In the genomic region with DNA sequence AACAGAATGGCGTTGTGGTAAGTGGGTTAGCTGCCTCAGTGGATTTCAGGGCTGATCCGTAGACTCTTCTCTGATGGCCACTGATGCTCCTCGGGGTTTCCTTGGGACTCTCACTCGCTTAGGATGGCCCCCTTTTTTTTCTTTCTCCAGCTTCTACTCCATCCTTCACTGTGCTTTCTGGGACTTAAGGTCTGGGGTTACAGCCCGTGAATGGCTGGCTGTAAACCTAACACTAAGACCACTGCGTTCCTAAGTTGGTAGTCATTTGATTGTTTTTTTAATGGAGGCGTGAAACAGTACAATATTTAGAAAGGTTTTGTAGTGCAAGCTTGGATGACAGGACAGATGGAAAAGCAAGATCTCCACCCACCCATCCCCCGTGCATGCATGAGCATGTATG, we compare ENCODE assay signal across 8 mouse cellular contexts. TPM values are rescaled to one million over a fixed set of nuclear protein-coding genes. Genes with fewer than 3 reads are reported as not detected.
DNase-seq lines count a peak whose midpoint lies in the region; ATAC-seq and TF ChIP-seq lines count a peak whose summit lies in the region.

No protein-coding gene starts in this region.

- no peaks in the 10 kb centered on the region for H3K27me3 ChIP-seq in heart, embryonic 10.5 days (ENCODE audit: insufficient read depth, poor library complexity, severe bottlenecking)
- H3K27me3 ChIP-seq in MEL (ENCODE audit: control insufficient read depth in 1 of 2, insufficient read depth in 2 of 2, low read length in 2 of 2): no peaks in the 10 kb centered on the region
- H3K27me3 ChIP-seq in heart, postnatal 0 days (ENCODE audit: control insufficient read depth, insufficient read depth, low read length): no peaks in the 10 kb centered on the region
- no peaks in the 10 kb centered on the region for H3K27me3 ChIP-seq in midbrain, embryonic 11.5 days (ENCODE audit: control insufficient read depth, insufficient read depth, low read length)

- no peak for TF ChIP-seq CTCF in MEL (IDR thresholded peaks at IDR 0.05 in 2 of 3, conservative IDR thresholded peaks at IDR 0.05 in 1 of 3; ENCODE audit: control insufficient read depth in 1 of 3, insufficient read depth in 1 of 3, low read depth in 2 of 3, low read length in 3 of 3, poor library complexity in 1 of 3, severe bottlenecking in 1 of 3)
- no peak for TF ChIP-seq CTCF in heart, postnatal 0 days (IDR thresholded peaks at IDR 0.05; ENCODE audit: low read depth)

- H3K4me3 ChIP-seq in heart, embryonic 10.5 days: peak overlapping the region; percentile 98
- H3K4me3 ChIP-seq in MEL (ENCODE audit: control insufficient read depth in 1 of 2, insufficient read depth in 1 of 2, low read depth in 2 of 2, low read length in 2 of 2): peak overlapping the region; percentile 79 to 85
- peak overlapping the region; percentile 90 for H3K4me3 ChIP-seq in heart, postnatal 0 days (ENCODE audit: low read depth, low read length)
- peak overlapping the region; percentile 91 for H3K4me3 ChIP-seq in midbrain, embryonic 11.5 days (ENCODE audit: low read depth, low read length)

- peak overlapping the region; percentile 84 for H3K9ac ChIP-seq in MEL (ENCODE audit: control insufficient read depth, low read depth, low read length, poor library complexity, severe bottlenecking)
- H3K9ac ChIP-seq in heart, postnatal 0 days (replicated peaks; ENCODE audit: low read depth, low read length): peak overlapping the region; percentile 32; the same call in 1 of the 2 replicates
- H3K9ac ChIP-seq in midbrain, embryonic 11.5 days (ENCODE audit: low read length): peak overlapping the region; percentile 68

- H3K79me2 ChIP-seq in MEL (ENCODE audit: control insufficient read depth, insufficient read depth, low read length, poor library complexity): peaks cover 33% of the 10 kb centered on the region

- 32% methylated on average over 8 of the region's 8 CpGs for WGBS in heart, embryonic 10.5 days
- WGBS in heart, postnatal 0 days: 19% methylated on average over 8 of the region's 8 CpGs
- 25% methylated on average over 8 of the region's 8 CpGs for WGBS in midbrain, embryonic 11.5 days

- DNase-seq in heart, embryonic 10.5 days (ENCODE audit: low spot score): no peak
- DNase-seq in heart, adult 8-10 months (ENCODE audit: low spot score): no peak
- DNase-seq in MEL (ENCODE audit: low read depth, low spot score): no peak
- no peak for DNase-seq in heart, postnatal 0 days (ENCODE audit: low spot score)
- DNase-seq in midbrain, embryonic 11.5 days (ENCODE audit: low spot score, missing footprints): peak; percentile 90
- no peak for DNase-seq in layer of hippocampus, postnatal 14 days (ENCODE audit: low spot score in 2 of 2)
- no peak for DNase-seq in frontal cortex, postnatal 10 days (ENCODE audit: low spot score in 2 of 2)
- no peak for DNase-seq in gastrocnemius, adult 8-10 months (ENCODE audit: low spot score in 2 of 2)

- no peak for TF ChIP-seq POLR2A in MEL (IDR thresholded peaks at IDR 0.05; ENCODE audit: control insufficient read depth in 1 of 2, insufficient read depth in 1 of 2, low read depth in 1 of 2, low read length in 2 of 2, poor library complexity in 1 of 2)

- TF ChIP-seq RAD21 in MEL (IDR thresholded peaks at IDR 0.05; ENCODE audit: low read depth, low read length): no peak

- H3K4me2 ChIP-seq in heart, postnatal 0 days (ENCODE audit: low read depth, low read length): peak overlapping the region; percentile 96
- H3K4me2 ChIP-seq in midbrain, embryonic 11.5 days: peak overlapping the region; percentile 49

- no peaks in the 10 kb centered on the region for H3K9me3 ChIP-seq in heart, embryonic 10.5 days
- no peaks in the 10 kb centered on the region for H3K9me3 ChIP-seq in MEL (replicated peaks; ENCODE audit: insufficient read depth, low read length)
- no peaks in the 10 kb centered on the region for H3K9me3 ChIP-seq in heart, postnatal 0 days (replicated peaks; ENCODE audit: control insufficient read depth, low read length)
- no peaks in the 10 kb centered on the region for H3K9me3 ChIP-seq in midbrain, embryonic 11.5 days (ENCODE audit: control insufficient read depth, low read length)

- H3K27ac ChIP-seq in heart, embryonic 10.5 days: peak overlapping the region; percentile 91
- H3K27ac ChIP-seq in MEL (ENCODE audit: control insufficient read depth, low read depth, low read length): peak overlapping the region; percentile 34; the same call in 1 of the 2 replicates
- H3K27ac ChIP-seq in heart, postnatal 0 days (ENCODE audit: low read depth): no peak overlapping the region
- no peak overlapping the region for H3K27ac ChIP-seq in midbrain, embryonic 11.5 days (ENCODE audit: low read depth, low read length)

- TF ChIP-seq EP300 in MEL (IDR thresholded peaks at IDR 0.05; ENCODE audit: low read depth in 1 of 2, low read length in 2 of 2): no peak
- TF ChIP-seq EP300 in heart, postnatal 0 days (IDR thresholded peaks at IDR 0.05; ENCODE audit: low read depth): no peak

- H3K4me1 ChIP-seq in heart, embryonic 10.5 days: peaks cover 17% of the 10 kb centered on the region
- H3K4me1 ChIP-seq in MEL (ENCODE audit: control insufficient read depth in 1 of 2, insufficient read depth in 2 of 2, low read length in 2 of 2): peaks cover 0 to 9% of the 10 kb centered on the region in 2 experiments; a peak in 2 of 4 replicates
- H3K4me1 ChIP-seq in heart, postnatal 0 days (ENCODE audit: control insufficient read depth, insufficient read depth): peaks cover 11% of the 10 kb centered on the region; the same call in 1 of the 2 replicates
- peaks cover 8% of the 10 kb centered on the region for H3K4me1 ChIP-seq in midbrain, embryonic 11.5 days (ENCODE audit: control insufficient read depth, insufficient read depth, low read length)

- H3K36me3 ChIP-seq in heart, embryonic 10.5 days: no peaks in the 10 kb centered on the region
- peaks cover 0 to 10% of the 10 kb centered on the region in 2 experiments; a peak in 2 of 4 replicates for H3K36me3 ChIP-seq in MEL (ENCODE audit: control insufficient read depth in 1 of 2, insufficient read depth in 2 of 2, low read length in 2 of 2)
- H3K36me3 ChIP-seq in heart, postnatal 0 days (replicated peaks; ENCODE audit: control insufficient read depth, insufficient read depth, low read length): no peaks in the 10 kb centered on the region
- H3K36me3 ChIP-seq in midbrain, embryonic 11.5 days (ENCODE audit: control insufficient read depth, insufficient read depth, low read length): no peaks in the 10 kb centered on the region

- ATAC-seq in heart, postnatal 0 days (ENCODE audit: insufficient read depth, low read depth): no peak
- ATAC-seq in midbrain, embryonic 11.5 days (ENCODE audit: low FRiP score): no peak

TF ChIP-seq in MEL, 35 proteins besides CTCF, POLR2A, EP300 and RAD21:
- TF ChIP-seq KAT2A (conservative IDR thresholded peaks at IDR 0.05; ENCODE audit: low read depth, low read length): no peak
- no peak for TF ChIP-seq JUND (IDR thresholded peaks at IDR 0.05; ENCODE audit: low read depth, low read length)
- TF ChIP-seq MYB (IDR thresholded peaks at IDR 0.05; ENCODE audit: low read depth, low read length): no peak
- TF ChIP-seq CHD1 (IDR thresholded peaks at IDR 0.05; ENCODE audit: low read depth, low read length): no peak
- TF ChIP-seq SMC3 (IDR thresholded peaks at IDR 0.05; ENCODE audit: low read depth, low read length): no peak
- TF ChIP-seq RCOR1 (IDR thresholded peaks at IDR 0.05; ENCODE audit: low read depth, low read length): no peak
- TF ChIP-seq ETS1 (IDR thresholded peaks at IDR 0.05; ENCODE audit: low read depth, low read length): no peak
- no peak for TF ChIP-seq USF1 (IDR thresholded peaks at IDR 0.05; ENCODE audit: low read depth, low read length)
- no peak for TF ChIP-seq MXI1 (IDR thresholded peaks at IDR 0.05; ENCODE audit: low read depth, low read length)
- no peak for TF ChIP-seq MAX (IDR thresholded peaks at IDR 0.05; ENCODE audit: low read length)
- no peak for TF ChIP-seq POLR2AphosphoS5 (IDR thresholded peaks at IDR 0.05; ENCODE audit: borderline replicate concordance, low read depth, low read length)
- TF ChIP-seq CHD2 (IDR thresholded peaks at IDR 0.05; ENCODE audit: low read length): no peak
- no peak for TF ChIP-seq MEF2A (IDR thresholded peaks at IDR 0.05; ENCODE audit: extremely low read depth, insufficient replicate concordance, low read depth, low read length, poor library complexity, severe bottlenecking)
- no peak for TF ChIP-seq USF2 (IDR thresholded peaks at IDR 0.05; ENCODE audit: borderline replicate concordance in 1 of 2, insufficient read depth in 1 of 2, low read depth in 1 of 2, low read length in 2 of 2)

RNA-seq across cellular contexts. Expression of a gene that starts 0.9 kb away (rescaled TPM):
- polyA plus RNA-seq in heart, embryonic 10.5 days (2016; fragmentation: Nextera tagmentation; extraction: Ambion mirVana): 38.9 and 64.4 TPM in 2 replicates
- total RNA-seq in heart, adult 8-10 months (2022): 1 to 10 TPM; 4.4 to 6.6 (median 5.8) TPM
- 75.1 and 86.4 TPM in 2 replicates for total RNA-seq in MEL (2012; rRNA removed)
- 100 to 1,000 TPM in 1 of 2 experiments, not detected in 1; 122 TPM for polyA plus RNA-seq in MEL (2012; ENCODE audit: insufficient read depth in 1 of 2, insufficient read length in 2 of 2, low read depth in 1 of 2, low replicate concordance in 2 of 2, missing spikeins in 1 of 2)
- total RNA-seq in heart, postnatal 0 days (2014; rRNA removed; ENCODE audit: low replicate concordance): 2.3 and 9.0 TPM in 2 replicates
- 9.6 and 9.9 TPM in 2 replicates for polyA plus RNA-seq in heart, postnatal 0 days (2015; fragmentation: Nextera tagmentation; extraction: Ambion mirVana)
- 52.4 and 52.5 TPM in 2 replicates for polyA plus RNA-seq in midbrain, embryonic 11.5 days (2014; fragmentation: Nextera tagmentation; extraction: Ambion mirVana)
- total RNA-seq in layer of hippocampus, postnatal 14 days (2021): 10 to 100 TPM; 15.1 to 15.2 TPM
- 1 to 10 TPM; 5.0 to 8.5 (median 6.9) TPM for total RNA-seq in gastrocnemius, adult 8-10 months (2022)

RNA-seq across cellular contexts. Expression of a gene that starts 52.5 kb away (rescaled TPM):
- 77.8 TPM in 2 replicates for polyA plus RNA-seq in heart, embryonic 10.5 days (2016; fragmentation: Nextera tagmentation; extraction: Ambion mirVana)
- 100 to 1,000 TPM in 2 of 4 experiments, 10 to 100 TPM in 2; 76.6 to 102 (median 91.8) TPM for total RNA-seq in heart, adult 8-10 months (2022)
- total RNA-seq in MEL (2012; rRNA removed): 41.0 and 47.3 TPM in 2 replicates
- polyA plus RNA-seq in MEL (2012; ENCODE audit: insufficient read depth in 1 of 2, insufficient read length in 2 of 2, low read depth in 1 of 2, low replicate concordance in 2 of 2, missing spikeins in 1 of 2): 10 to 100 TPM; 50.0 to 86.3 TPM
- 74.3 and 97.5 TPM in 2 replicates for total RNA-seq in heart, postnatal 0 days (2014; rRNA removed; ENCODE audit: low replicate concordance)
- polyA plus RNA-seq in heart, postnatal 0 days (2015; fragmentation: Nextera tagmentation; extraction: Ambion mirVana): 87.4 and 88.3 TPM in 2 replicates
- 96.7 and 97.2 TPM in 2 replicates for polyA plus RNA-seq in midbrain, embryonic 11.5 days (2014; fragmentation: Nextera tagmentation; extraction: Ambion mirVana)
- total RNA-seq in layer of hippocampus, postnatal 14 days (2021): 10 to 100 TPM; 57.5 to 57.6 TPM
- 10 to 100 TPM; 32.4 to 42.5 (median 39.8) TPM for total RNA-seq in gastrocnemius, adult 8-10 months (2022)

Comparison
In these comparisons a context has a peak if more than half of its experiments do, and no peak if none do; other contexts are left out.
1. H3K27ac ChIP-seq: peak in heart, embryonic 10.5 days (single experiment) and MEL (single experiment); none in heart, postnatal 0 days (single experiment) and midbrain, embryonic 11.5 days (single experiment).
2. H3K9ac ChIP-seq: peak in every context shown above with its lines; median percentile 84 in MEL; 68 in midbrain, embryonic 11.5 days; 32 in heart, postnatal 0 days.
3. Peak in every context shown above with its lines, with median percentiles within 50 percentile points of each other: H3K4me3 ChIP-seq.